Mouse (Mus musculus): Measurements from ENCODE around the gene Phf5a.

DNA sequence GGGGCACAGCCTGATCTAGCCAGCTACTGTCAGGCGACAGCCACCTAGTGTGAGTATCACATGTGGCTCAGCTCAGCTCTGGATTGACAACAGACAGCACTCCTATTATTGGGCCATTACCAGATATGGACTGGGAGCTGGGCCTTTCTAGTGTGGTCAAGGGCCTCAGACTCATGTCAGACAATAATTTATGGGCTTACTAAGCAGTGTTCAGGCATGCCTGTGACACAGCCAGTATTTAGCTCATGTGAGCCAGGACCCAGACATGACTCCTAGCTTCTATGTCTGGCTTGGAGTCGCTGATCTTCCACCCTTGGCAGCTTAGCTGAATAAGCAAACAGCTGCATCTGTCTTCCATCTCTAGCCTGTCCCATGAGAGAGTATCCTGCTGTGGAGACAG, 40.8 kb upstream of the Phf5a start:
- TF ChIP-seq USF1 (IDR thresholded peaks at IDR 0.05; ENCODE audit: low read depth) (no peak), POLR2A (IDR thresholded peaks at IDR 0.05; ENCODE audit: insufficient read length, low read depth) (no peak), TCF12 (IDR thresholded peaks at IDR 0.05; ENCODE audit: insufficient read depth, poor library complexity, severe bottlenecking) (no peak), MAX (IDR thresholded peaks at IDR 0.05; ENCODE audit: low read depth) (no peak), E2F4 (IDR thresholded peaks at IDR 0.05; ENCODE audit: insufficient read depth) (no peak), TCF3 (IDR thresholded peaks at IDR 0.05; ENCODE audit: insufficient read length, low read depth) (no peak), SRF (IDR thresholded peaks at IDR 0.05; ENCODE audit: control insufficient read depth, insufficient read length, low read depth) (no peak), MYOD1 (IDR thresholded peaks at IDR 0.05; ENCODE audit: control insufficient read depth in 1 of 3, insufficient read length in 2 of 3, low read depth in 2 of 3) (peak in 1 of 3 experiments; percentile 14)

Measured in myocyte (in vitro differentiated cells).